8 mouse cellular contexts compared by ENCODE assay signal in the genomic region with DNA sequence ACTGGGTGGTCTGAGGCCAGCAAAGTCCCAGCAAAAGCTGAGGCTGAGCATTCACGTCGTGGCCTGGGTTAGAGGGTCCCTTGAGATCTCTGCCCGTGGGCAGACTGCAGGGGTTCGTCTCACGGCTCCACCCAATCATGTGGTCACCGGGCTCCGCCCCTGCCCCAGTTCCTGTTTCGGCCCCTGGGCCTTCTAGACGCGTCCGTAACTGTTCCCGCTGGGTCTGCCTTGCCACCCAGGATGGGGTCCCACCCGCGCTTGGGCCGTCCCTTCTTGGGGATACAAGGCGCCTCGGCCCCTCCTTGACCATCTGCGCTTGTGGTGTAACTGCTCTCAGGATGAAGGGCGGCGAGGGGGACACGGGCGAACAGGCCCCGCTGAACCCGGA. TPM values are rescaled to one million over a fixed set of nuclear protein-coding genes. Genes with fewer than 3 reads are reported as not detected.
DNase-seq lines count a peak whose midpoint lies in the region.

TSS of gene Orai3 (plus strand) at position 165 of the 388 bp plus-strand sequence.

- peaks cover 42% of the 10 kb centered on the region for H3K36me3 ChIP-seq in hindbrain, embryonic 10.5 days

- under 1% methylated on average over 24 of the region's 24 CpGs for WGBS in hindbrain, embryonic 10.5 days

- peaks cover 49% of the 10 kb centered on the region for H3K4me1 ChIP-seq in hindbrain, embryonic 10.5 days (replicated peaks)

- no peaks in the 10 kb centered on the region for H3K27me3 ChIP-seq in hindbrain, embryonic 10.5 days (ENCODE audit: insufficient read depth, poor library complexity, severe bottlenecking)

- H3K4me3 ChIP-seq in hindbrain, embryonic 10.5 days, result peak within 1 kb of the TSS; percentile 68

- DNase-seq in MEL-GATA-1-ER (ENCODE audit: extremely low read depth, low read depth), result peak; percentile 74
- peak; percentile 87 for DNase-seq in cerebellum, adult 9-11 months
- DNase-seq in frontal cortex, adult 2 months (ENCODE audit: extremely low spot score in 1 of 2, low spot score in 1 of 2), result peak; percentile 79 to 87
- peak; percentile 76 for DNase-seq in hindbrain, embryonic 10.5 days (ENCODE audit: low spot score)
- DNase-seq in layer of hippocampus, adult 9-11 months, result peak; percentile 88
- DNase-seq in lung, postnatal 14 days, result peak; percentile 90
- DNase-seq in ovary, postnatal 36 days (ENCODE audit: low spot score), result peak; percentile 89
- DNase-seq in thymus, postnatal 36 days, result peak; percentile 66 to 75

- H3K9me3 ChIP-seq in hindbrain, embryonic 10.5 days, result no peaks in the 10 kb centered on the region

- H3K27ac ChIP-seq in hindbrain, embryonic 10.5 days, result peak within 1 kb of the TSS; percentile 91

RNA-seq across cellular contexts. Expression of gene Orai3, which starts in this region (rescaled TPM):
- 19.9 and 20.6 TPM in 2 replicates for polyA plus RNA-seq in frontal cortex, adult 2 months (2012; rRNA removed)
- 10.3 and 11.9 TPM in 2 replicates for polyA plus RNA-seq in hindbrain, embryonic 10.5 days (2016; fragmentation: Nextera tagmentation; extraction: Ambion mirVana)

Comparison
In these comparisons a context has a peak if more than half of its experiments do, and no peak if none do; other contexts are left out.
1. Peak in every context shown above with its lines: DNase-seq, H3K4me3 ChIP-seq and H3K27ac ChIP-seq.